Mouse (Mus musculus) heart, embryonic 16.5 days (tissue): Measurements from ENCODE around the gene Gtsf1. TPM values are rescaled to one million over a fixed set of nuclear protein-coding genes. Genes with fewer than 3 reads are reported as not detected.
A peak's percentile ranks its signal among the peaks of the same experiment; 100 is the strongest.

Source experiments
- ATAC-seq: fragments of 200-750 bp; cut with Nextera tagmentation; replicated peaks from 2 replicates; pipeline ENCODE4 v1.8.0; 2017; ENCODE audit warnings: moderate number of reproducible peaks; ENCODE audit not compliant: insufficient read depth, low FRiP score; ENCODE audit errors: extremely low read depth
- H3K27ac ChIP-seq: fragments of 300-500 bp; sonication (generic); 2 replicates; pipeline ENCODE4 v1.5.1; 2014; ENCODE audit warnings: mild to moderate bottlenecking, low read length, control low read depth, moderate library complexity
- H3K27me3 ChIP-seq: fragments of 300-500 bp; sonication (generic); 2 replicates; pipeline ENCODE4 v1.6.1; 2014; ENCODE audit warnings: low read length, mixed read lengths; ENCODE audit not compliant: control insufficient read depth, insufficient read depth
- H3K36me3 ChIP-seq: fragments of 300-500 bp; sonication (generic); 2 replicates; pipeline ENCODE4 v1.6.1; 2014; ENCODE audit not compliant: control insufficient read depth, insufficient read depth
- H3K4me1 ChIP-seq: fragments of 300-500 bp; sonication (generic); 2 replicates; pipeline ENCODE4 v1.6.1; 2014; ENCODE audit warnings: low read length, mixed read lengths; ENCODE audit not compliant: control insufficient read depth, insufficient read depth
- H3K4me2 ChIP-seq: fragments of 300-500 bp; sonication (generic); 2 replicates; pipeline ENCODE4 v1.6.1; 2014; ENCODE audit warnings: low read depth, mild to moderate bottlenecking, control low read depth, low read length
- H3K4me3 ChIP-seq: fragments of 300-500 bp; sonication (generic); 2 replicates; pipeline ENCODE4 v1.5.1; 2014; ENCODE audit warnings: mild to moderate bottlenecking, control low read depth, low read length
- H3K9ac ChIP-seq: fragments of 300-500 bp; sonication (generic); 2 replicates; pipeline ENCODE4 v1.6.1; 2014; ENCODE audit warnings: low read length, control low read depth
- H3K9me3 ChIP-seq: fragments of 300-500 bp; sonication (generic); replicated peaks from 2 replicates; pipeline ENCODE4 v1.6.1; 2016; ENCODE audit warnings: low read length; ENCODE audit not compliant: control insufficient read depth
- WGBS: fragments of 180-500 bp; shearing (Covaris S2); extraction: QIAGEN DNeasy Blood & Tissue Kit; methylation state at CpG from one replicate; pipeline ENCODE4 v1.1.7; 2014; 5-methylcytosine and 5-hydroxymethylcytosine counted together
- polyA plus RNA-seq: library from polyadenylated mRNA; unstranded; fragments of >200 nt; fragmentation: Nextera tagmentation; extraction: Ambion mirVana; gene quantifications from 2 replicates; pipeline ENCODE4 v1.2.1, GENCODE M21; 2015

Gene Gtsf1
- polyA plus RNA-seq, 1 experiment from 2014 or later: 15.3 TPM

GRCm38 (mm10) chr15:103370462-103370861 is 59.8 kb downstream of the Gtsf1 start:
- no peak overlapping the region for H3K4me3 ChIP-seq
- H3K9ac ChIP-seq: no peak overlapping the region
- WGBS: 43% methylated on average over 4 of the region's 4 CpGs
- H3K27me3 ChIP-seq: no peaks in the 10 kb centered on the region
- H3K4me1 ChIP-seq: peaks cover 20% of the 10 kb centered on the region
- H3K36me3 ChIP-seq: no peaks in the 10 kb centered on the region
- no peak overlapping the region for H3K4me2 ChIP-seq
- no peak overlapping the region for H3K27ac ChIP-seq
- ATAC-seq: no peak
- H3K9me3 ChIP-seq: no peaks in the 10 kb centered on the region

- Histone ChIP-seq H3K4me2 (no peak overlapping the region), H3K9ac (no peak overlapping the region), H3K36me3 (no peaks in the 10 kb centered on the region), H3K4me3 (no peak overlapping the region), H3K9me3 (no peaks in the 10 kb centered on the region), H3K27me3 (no peaks in the 10 kb centered on the region), H3K4me1 (peaks cover 30% of the 10 kb centered on the region), H3K27ac (no peak overlapping the region)
- ATAC-seq: no peak
- WGBS: 51% methylated on average over 1 of the region's 1 CpGs
Measured at GRCm38 (mm10) chr15:103369123-103369522, 61.1 kb downstream of the Gtsf1 start.

DNA sequence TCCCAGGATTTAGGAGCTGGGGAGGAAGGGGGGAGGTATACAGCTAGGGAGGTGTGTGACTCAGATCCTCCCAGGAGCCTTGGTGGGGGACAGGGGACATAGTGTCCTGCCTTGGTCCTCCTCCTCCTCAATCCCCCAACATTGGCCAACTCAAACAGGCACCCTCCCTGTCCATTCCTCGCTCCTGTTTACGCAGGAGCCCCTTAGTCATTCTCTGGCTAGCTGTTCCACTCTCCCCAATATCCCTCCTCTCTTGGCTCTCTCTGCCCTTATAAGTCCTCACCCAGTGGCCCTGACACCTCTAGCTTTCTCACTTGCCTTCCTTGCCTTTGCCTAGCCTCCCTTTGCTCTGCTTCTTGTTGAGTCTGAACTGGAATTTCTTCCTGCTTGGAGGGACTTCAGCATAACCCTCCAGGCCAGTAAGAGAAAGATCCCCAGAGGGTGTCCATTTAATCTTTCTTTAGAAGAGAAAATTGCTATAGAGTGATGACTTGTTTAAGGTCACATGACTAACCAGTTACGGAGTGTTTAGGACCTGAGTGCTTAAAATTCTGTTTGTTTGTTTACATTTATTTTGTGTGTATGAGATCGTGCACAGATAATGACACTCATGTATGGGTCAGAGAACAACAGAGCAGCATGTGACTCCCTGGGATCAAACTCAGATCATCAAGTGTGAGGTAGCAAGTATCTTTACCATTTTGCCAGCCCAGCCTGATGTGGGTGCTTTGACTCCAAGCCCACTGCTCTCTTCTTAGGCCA is 61.9 kb downstream of the Gtsf1 start:
- peaks cover 34% of the 10 kb centered on the region for H3K4me1 ChIP-seq
- H3K27me3 ChIP-seq: no peaks in the 10 kb centered on the region
- no peak overlapping the region for H3K9ac ChIP-seq
- H3K4me2 ChIP-seq: no peak overlapping the region
- 80% methylated on average over 4 of the region's 4 CpGs for WGBS
- no peak for ATAC-seq
- no peak overlapping the region for H3K27ac ChIP-seq
- H3K36me3 ChIP-seq: no peaks in the 10 kb centered on the region
- no peaks in the 10 kb centered on the region for H3K9me3 ChIP-seq
- H3K4me3 ChIP-seq: no peak overlapping the region

- peak within 1 kb of the TSS; percentile 97 for H3K27ac ChIP-seq
- H3K27me3 ChIP-seq: no peaks in the 10 kb centered on the region
- under 1% methylated on average over 48 of the region's 51 CpGs for WGBS
- peak within 1 kb of the TSS; percentile 96 for H3K4me3 ChIP-seq
- H3K4me1 ChIP-seq: peaks cover 45% of the 10 kb centered on the region
- H3K9me3 ChIP-seq: no peaks in the 10 kb centered on the region
- no peaks in the 10 kb centered on the region for H3K36me3 ChIP-seq
- peak within 1 kb of the TSS; percentile 100 for H3K9ac ChIP-seq
- H3K4me2 ChIP-seq: peak within 1 kb of the TSS; percentile 86
- peak; percentile 76 for ATAC-seq
Measured at GRCm38 (mm10) chr15:103366376-103367149, 63.7 kb downstream of the Gtsf1 start, which contains the start of gene Itga5. TSS of gene Itga5 (minus strand) at chr15:103366763.

GRCm38 (mm10) chr15:103365471-103366375 is 64.5 kb downstream of the Gtsf1 start:
- ATAC-seq: peak; percentile 55
- Histone ChIP-seq H3K4me2 (peak overlapping the region; percentile 86), H3K27ac (peak overlapping the region; percentile 97), H3K4me3 (peak overlapping the region; percentile 96), H3K9ac (peak overlapping the region; percentile 100), H3K4me1 (peaks cover 45% of the 10 kb centered on the region), H3K9me3 (no peaks in the 10 kb centered on the region), H3K36me3 (no peaks in the 10 kb centered on the region), H3K27me3 (no peaks in the 10 kb centered on the region)
- under 1% methylated on average over 51 of the region's 51 CpGs for WGBS

- peak overlapping the region; percentile 100 for H3K9ac ChIP-seq
- peak overlapping the region; percentile 97 for H3K27ac ChIP-seq
- H3K4me1 ChIP-seq: peaks cover 54% of the 10 kb centered on the region
- no peak for ATAC-seq
- H3K9me3 ChIP-seq: no peaks in the 10 kb centered on the region
- peak overlapping the region; percentile 86 for H3K4me2 ChIP-seq
- WGBS: 14% methylated on average over 4 of the region's 4 CpGs
- no peaks in the 10 kb centered on the region for H3K36me3 ChIP-seq
- H3K4me3 ChIP-seq: peak overlapping the region; percentile 96
- no peaks in the 10 kb centered on the region for H3K27me3 ChIP-seq
Measured at GRCm38 (mm10) chr15:103364761-103365160, 65.5 kb downstream of the Gtsf1 start.

- H3K9me3 ChIP-seq: no peaks in the 10 kb centered on the region
- H3K4me3 ChIP-seq: peak overlapping the region; percentile 96
- WGBS: 29% methylated on average over 1 of the region's 1 CpGs
- H3K4me2 ChIP-seq: peak overlapping the region; percentile 86
- no peak for ATAC-seq
- peaks cover 64% of the 10 kb centered on the region for H3K4me1 ChIP-seq
- H3K9ac ChIP-seq: peak overlapping the region; percentile 100
- H3K27ac ChIP-seq: peak overlapping the region; percentile 97
- H3K27me3 ChIP-seq: no peaks in the 10 kb centered on the region
- no peaks in the 10 kb centered on the region for H3K36me3 ChIP-seq
Measured at GRCm38 (mm10) chr15:103363809-103364208, 66.5 kb downstream of the Gtsf1 start.

- Histone ChIP-seq H3K9ac (0 out of 2 replicates have a peak overlapping the region, but pooled peaks have one; percentile 9), H3K9me3 (no peaks in the 10 kb centered on the region), H3K36me3 (no peaks in the 10 kb centered on the region), H3K4me1 (peaks cover 72% of the 10 kb centered on the region), H3K27me3 (no peaks in the 10 kb centered on the region), H3K4me2 (no peak overlapping the region), H3K27ac (peak overlapping the region; percentile 60), H3K4me3 (no peak overlapping the region)
- no peak for ATAC-seq
- WGBS: 81% methylated on average over 3 of the region's 3 CpGs
Measured at GRCm38 (mm10) chr15:103362950-103363349, 67.3 kb downstream of the Gtsf1 start.
